Mouse (Mus musculus) forebrain, embryonic 14.5 days (tissue): ENCODE results near the gene Gm28372. TPM values are rescaled to one million over a fixed set of nuclear protein-coding genes. Genes with fewer than 3 reads are reported as not detected.

Experiments
- ATAC-seq: fragments of 200-750 bp; cut with Nextera tagmentation; 2 replicates; pipeline ENCODE4 v1.8.0; 2017; ENCODE audit warnings: mild to moderate bottlenecking, moderate library complexity
- DNase-seq: peaks from one replicate; pipeline ENCODE4 v3.0.0-alpha.2; 2015; ENCODE audit warnings: low spot score
- H3K27ac ChIP-seq: fragments of 300-500 bp; sonication (generic); 2 replicates; pipeline ENCODE4 v1.5.1; 2014; ENCODE audit warnings: low read depth, mild to moderate bottlenecking, control low read depth, low read length, moderate library complexity
- H3K27me3 ChIP-seq: fragments of 300-500 bp; sonication (generic); replicated peaks from 2 replicates; pipeline ENCODE4 v1.6.1; 2014; ENCODE audit warnings: low read length, control low read depth, mixed read lengths; ENCODE audit not compliant: control insufficient read depth, insufficient read depth
- H3K36me3 ChIP-seq: fragments of 300-500 bp; sonication (generic); 2 replicates; pipeline ENCODE4 v1.6.1; 2014; ENCODE audit warnings: low read length, control low read depth; ENCODE audit not compliant: control insufficient read depth, insufficient read depth
- H3K4me1 ChIP-seq: fragments of 300-500 bp; sonication (generic); 2 replicates; pipeline ENCODE4 v1.6.1; 2014; ENCODE audit warnings: antibody characterized with exemption, low read length, control low read depth; ENCODE audit not compliant: control insufficient read depth, insufficient read depth
- H3K4me2 ChIP-seq: fragments of 300-500 bp; sonication (generic); 2 replicates; pipeline ENCODE4 v1.6.1; 2014; ENCODE audit warnings: mild to moderate bottlenecking, control low read depth, low read length
- H3K4me3 ChIP-seq: fragments of 300-500 bp; sonication (generic); 2 replicates; pipeline ENCODE4 v1.5.1; 2014; ENCODE audit warnings: low read depth, low read length, control low read depth
- H3K9ac ChIP-seq: fragments of 300-500 bp; sonication (generic); 2 replicates; pipeline ENCODE4 v1.6.1; 2014; ENCODE audit warnings: mild to moderate bottlenecking, low read length, control low read depth, moderate library complexity
- H3K9me3 ChIP-seq: fragments of 300-500 bp; sonication (generic); replicated peaks from 2 replicates; pipeline ENCODE4 v1.6.1; 2016; ENCODE audit warnings: low read length, control low read depth, mixed read lengths; ENCODE audit not compliant: control insufficient read depth
- WGBS: fragments of 180-500 bp; shearing (Covaris S2); extraction: QIAGEN DNeasy Blood & Tissue Kit; methylation state at CpG from one replicate; pipeline ENCODE4 v1.1.7; 2014; 5-methylcytosine and 5-hydroxymethylcytosine counted together
- polyA plus RNA-seq: library from polyadenylated mRNA; unstranded; fragments of >200 nt; fragmentation: Nextera tagmentation; extraction: Ambion mirVana; gene quantifications from 2 replicates; pipeline ENCODE4 v1.2.1, GENCODE M21; 2014

Gm28372 gene
- polyA plus RNA-seq, 1 experiment from 2014 or later, result not detected

- ATAC-seq (peak; percentile 97), DNase-seq (peak; percentile 97)
- Histone ChIP-seq H3K36me3 (0 out of 2 replicates have a peak, but pooled peaks cover 3% of the 10 kb centered on the region), H3K9ac (peak within 1 kb of the TSS; percentile 86), H3K4me1 (peaks cover 10% of the 10 kb centered on the region), H3K4me3 (peak within 1 kb of the TSS; percentile 76), H3K4me2 (peak within 1 kb of the TSS; percentile 90), H3K27me3 (no peaks in the 10 kb centered on the region), H3K27ac (peak within 1 kb of the TSS; percentile 89), H3K9me3 (no peaks in the 10 kb centered on the region)
- WGBS, result under 1% methylated on average over 58 of the region's 58 CpGs
These were observed 19.3 kb downstream of the Gm28372 start, which contains the start of the genes Vps16 and Pced1a for GRCm38 (mm10) chr2:130424126-130424853. Gene Vps16 (plus strand): TSS chr2:130424339. Gene Pced1a (minus strand): TSS chr2:130424701.

GRCm38 (mm10) chr2:130425112-130425511, 20.1 kb downstream of the Gm28372 start:
- H3K36me3 ChIP-seq, result no peaks in the 10 kb centered on the region
- H3K9ac ChIP-seq, result peak overlapping the region; percentile 86
- peak overlapping the region; percentile 90 for H3K4me2 ChIP-seq
- no peaks in the 10 kb centered on the region for H3K27me3 ChIP-seq
- peaks cover 10% of the 10 kb centered on the region for H3K4me1 ChIP-seq
- 0 out of 2 replicates have a peak overlapping the region, but pooled peaks have one; percentile 89 for H3K27ac ChIP-seq
- WGBS, result 35% methylated on average over 5 of the region's 5 CpGs
- DNase-seq (peak; percentile 47), ATAC-seq (no peak)
- H3K9me3 ChIP-seq, result no peaks in the 10 kb centered on the region
- peak overlapping the region; percentile 76 for H3K4me3 ChIP-seq

- 51% methylated on average over 2 of the region's 2 CpGs for WGBS
- Histone ChIP-seq H3K27me3 (no peaks in the 10 kb centered on the region), H3K9me3 (no peaks in the 10 kb centered on the region), H3K4me1 (peaks cover 5% of the 10 kb centered on the region), H3K27ac (no peak overlapping the region), H3K4me2 (no peak overlapping the region), H3K9ac (no peak overlapping the region), H3K36me3 (0 out of 2 replicates have a peak, but pooled peaks cover 2% of the 10 kb centered on the region), H3K4me3 (no peak overlapping the region)
- ATAC-seq (no peak), DNase-seq (no peak)
These were observed 24.8 kb downstream of the Gm28372 start for GRCm38 (mm10) chr2:130429851-130430250.

GRCm38 (mm10) chr2:130430484-130430883, 25.4 kb downstream of the Gm28372 start:
- DNase-seq, result no peak
- Histone ChIP-seq H3K9ac (no peak overlapping the region), H3K4me3 (no peak overlapping the region), H3K27me3 (no peaks in the 10 kb centered on the region), H3K27ac (no peak overlapping the region), H3K9me3 (no peaks in the 10 kb centered on the region), H3K4me2 (no peak overlapping the region), H3K4me1 (no peaks in the 10 kb centered on the region; the same call in 1 of the 2 replicates), H3K36me3 (0 out of 2 replicates have a peak, but pooled peaks cover 2% of the 10 kb centered on the region)
- ATAC-seq, result no peak
- 85% methylated on average over 3 of the region's 3 CpGs for WGBS

GRCm38 (mm10) chr2:130432157-130432556, 27.1 kb downstream of the Gm28372 start:
- ATAC-seq, result no peak
- peak; percentile 5 for DNase-seq

GRCm38 (mm10) chr2:130433152-130433551, 28.1 kb downstream of the Gm28372 start:
- Histone ChIP-seq H3K9me3 (no peaks in the 10 kb centered on the region), H3K4me1 (no peaks in the 10 kb centered on the region), H3K9ac (no peak overlapping the region), H3K4me2 (no peak overlapping the region), H3K27ac (no peak overlapping the region), H3K4me3 (no peak overlapping the region), H3K36me3 (peaks cover 8% of the 10 kb centered on the region), H3K27me3 (no peaks in the 10 kb centered on the region)
- WGBS, result 27% methylated on average over 4 of the region's 4 CpGs
- DNase-seq, result peak; percentile 74
- no peak for ATAC-seq

More at GRCm38 (mm10) chr2:130432157-130432556, 27.1 kb downstream of the Gm28372 start:
- 81% methylated on average over 3 of the region's 3 CpGs for WGBS
- Histone ChIP-seq H3K9ac (no peak overlapping the region), H3K4me2 (no peak overlapping the region), H3K4me1 (no peaks in the 10 kb centered on the region), H3K4me3 (no peak overlapping the region), H3K36me3 (0 out of 2 replicates have a peak, but pooled peaks cover 2% of the 10 kb centered on the region), H3K9me3 (no peaks in the 10 kb centered on the region), H3K27ac (no peak overlapping the region), H3K27me3 (no peaks in the 10 kb centered on the region)

GRCm38 (mm10) chr2:130436769-130437168, 31.7 kb downstream of the Gm28372 start:
- H3K36me3 ChIP-seq, result peaks cover 44% of the 10 kb centered on the region
- no peaks in the 10 kb centered on the region for H3K4me1 ChIP-seq
- H3K27me3 ChIP-seq, result no peaks in the 10 kb centered on the region
- no peaks in the 10 kb centered on the region for H3K9me3 ChIP-seq
- no peak overlapping the region for H3K4me3 ChIP-seq
- ATAC-seq, result no peak
- H3K4me2 ChIP-seq, result no peak overlapping the region
- no peak overlapping the region for H3K9ac ChIP-seq
- DNase-seq, result no peak
- WGBS, result 95% methylated on average over 1 of the region's 1 CpGs
- H3K27ac ChIP-seq, result no peak overlapping the region

- Histone ChIP-seq H3K27me3 (no peaks in the 10 kb centered on the region), H3K36me3 (peaks cover 63% of the 10 kb centered on the region), H3K9me3 (no peaks in the 10 kb centered on the region), H3K4me3 (no peak overlapping the region), H3K27ac (no peak overlapping the region), H3K4me1 (no peaks in the 10 kb centered on the region), H3K4me2 (no peak overlapping the region), H3K9ac (no peak overlapping the region)
- 90% methylated on average over 3 of the region's 3 CpGs for WGBS
- ATAC-seq, result no peak
- DNase-seq, result no peak
These were observed 33.8 kb downstream of the Gm28372 start for GRCm38 (mm10) chr2:130438861-130439260.

- Histone ChIP-seq H3K9me3 (no peaks in the 10 kb centered on the region), H3K4me3 (no peak overlapping the region), H3K9ac (no peak overlapping the region), H3K27me3 (no peaks in the 10 kb centered on the region), H3K27ac (no peak overlapping the region), H3K36me3 (peaks cover 73% of the 10 kb centered on the region), H3K4me2 (no peak overlapping the region), H3K4me1 (no peaks in the 10 kb centered on the region)
- 93% methylated on average over 4 of the region's 4 CpGs for WGBS
- ATAC-seq (no peak), DNase-seq (no peak)
These were observed 34.9 kb downstream of the Gm28372 start for GRCm38 (mm10) chr2:130439840-130440480.
